24 mouse cellular contexts compared by ENCODE assay signal in genomic region chr16:11054871-11055270, GRCm38 (mm10). TPM values are rescaled to one million over a fixed set of nuclear protein-coding genes. Genes with fewer than 3 reads are reported as not detected.
DNase-seq lines count a peak whose midpoint lies in the region; ATAC-seq and TF ChIP-seq lines count a peak whose summit lies in the region.
"Had no signal": no experiment of that assay in that cellular context is flagged by ENCODE, and none has a peak within 500 bp of the region (broad histone marks: within the 10 kb centered on the region; RNA-seq: fewer than 3 reads in every experiment).

No protein-coding gene starts in this region.

- H3K9me3 ChIP-seq in embryonic facial prominence, embryonic 15.5 days (replicated peaks): no peaks in the 10 kb centered on the region
- no peaks in the 10 kb centered on the region for H3K9me3 ChIP-seq in embryonic facial prominence, embryonic 10.5 days
- H3K9me3 ChIP-seq in heart, embryonic 12.5 days (replicated peaks): no peaks in the 10 kb centered on the region
- H3K9me3 ChIP-seq in heart, embryonic 11.5 days (replicated peaks; ENCODE audit: control insufficient read depth, low read length): no peaks in the 10 kb centered on the region
- H3K9me3 ChIP-seq in lung, embryonic 14.5 days (ENCODE audit: low read depth, low read length): no peaks in the 10 kb centered on the region
- H3K9me3 ChIP-seq: forebrain, embryonic 10.5 days; limb, embryonic 10.5 days; neural tube, embryonic 15.5 days had no signal

- H3K4me2 ChIP-seq in embryonic facial prominence, embryonic 15.5 days (replicated peaks): no peak overlapping the region
- H3K4me2 ChIP-seq in heart, embryonic 12.5 days: no peak overlapping the region
- H3K4me2 ChIP-seq in heart, embryonic 11.5 days: no peak overlapping the region
- no peak overlapping the region for H3K4me2 ChIP-seq in lung, embryonic 14.5 days
- H3K4me2 ChIP-seq: neural tube, embryonic 15.5 days had no signal

- no peak overlapping the region for H3K4me3 ChIP-seq in embryonic facial prominence, embryonic 15.5 days (replicated peaks)
- no peak overlapping the region for H3K4me3 ChIP-seq in embryonic facial prominence, embryonic 10.5 days
- H3K4me3 ChIP-seq in heart, embryonic 12.5 days: no peak overlapping the region
- no peak overlapping the region for H3K4me3 ChIP-seq in heart, embryonic 11.5 days (ENCODE audit: low read depth, low read length)
- no peak overlapping the region for H3K4me3 ChIP-seq in lung, embryonic 14.5 days (ENCODE audit: low read depth, low read length)
- H3K4me3 ChIP-seq in olfactory bulb, adult 2 months (ENCODE audit: insufficient read depth, low read depth, low read length): no peak overlapping the region
- H3K4me3 ChIP-seq: forebrain, embryonic 10.5 days; limb, embryonic 10.5 days; neural tube, embryonic 15.5 days had no signal

- TF ChIP-seq POLR2A in olfactory bulb, adult 2 months (IDR thresholded peaks at IDR 0.05; ENCODE audit: insufficient read depth, low read depth, low read length): no peak

- H3K27ac ChIP-seq in embryonic facial prominence, embryonic 15.5 days (replicated peaks): no peak overlapping the region
- no peak overlapping the region for H3K27ac ChIP-seq in embryonic facial prominence, embryonic 10.5 days (replicated peaks)
- no peak overlapping the region for H3K27ac ChIP-seq in heart, embryonic 12.5 days (ENCODE audit: poor library complexity, severe bottlenecking)
- no peak overlapping the region for H3K27ac ChIP-seq in heart, embryonic 11.5 days (ENCODE audit: low read depth, low read length)
- H3K27ac ChIP-seq in lung, embryonic 14.5 days (ENCODE audit: low read depth): no peak overlapping the region
- H3K27ac ChIP-seq in olfactory bulb, adult 2 months (ENCODE audit: insufficient read depth, low read depth, low read length): peak overlapping the region; percentile 71; the same call in 1 of the 2 replicates
- H3K27ac ChIP-seq: forebrain, embryonic 10.5 days; neural tube, embryonic 15.5 days had no signal

- ATAC-seq in embryonic facial prominence, embryonic 15.5 days (ENCODE audit: insufficient number of reproducible peaks, low FRiP score, low TSS enrichment, low read depth): peak; percentile 37; the same call in 1 of the 2 replicates
- 0 out of 2 replicates have a peak, but pooled peaks have one; percentile 17 for ATAC-seq in heart, embryonic 12.5 days (ENCODE audit: insufficient number of reproducible peaks, low FRiP score)
- ATAC-seq in heart, embryonic 11.5 days (replicated peaks; ENCODE audit: insufficient number of reproducible peaks, low FRiP score, low TSS enrichment): no peak
- ATAC-seq in lung, embryonic 14.5 days (ENCODE audit: insufficient read depth): peak; percentile 25; the same call in 1 of the 2 replicates
- ATAC-seq: CD4-positive, CD25-positive, alpha-beta regulatory T cell, adult 4 months; forebrain, postnatal 0 days; hindbrain, embryonic 16.5 days; intestine, embryonic 16.5 days; midbrain, embryonic 16.5 days; Patski had no signal

- no peak overlapping the region for H3K9ac ChIP-seq in embryonic facial prominence, embryonic 15.5 days
- no peak overlapping the region for H3K9ac ChIP-seq in heart, embryonic 12.5 days
- no peak overlapping the region for H3K9ac ChIP-seq in heart, embryonic 11.5 days (ENCODE audit: low read depth, low read length)
- no peak overlapping the region for H3K9ac ChIP-seq in lung, embryonic 14.5 days
- H3K9ac ChIP-seq: forebrain, postnatal 0 days; neural tube, embryonic 15.5 days had no signal

- no peak for TF ChIP-seq CTCF in lung, embryonic 14.5 days (IDR thresholded peaks at IDR 0.05; ENCODE audit: low read depth)
- TF ChIP-seq CTCF in olfactory bulb, adult 2 months (IDR thresholded peaks at IDR 0.05; ENCODE audit: insufficient read depth, low read depth, low read length): no peak

- H3K4me1 ChIP-seq in embryonic facial prominence, embryonic 15.5 days: peaks cover 14% of the 10 kb centered on the region
- peaks cover 7% of the 10 kb centered on the region for H3K4me1 ChIP-seq in embryonic facial prominence, embryonic 10.5 days
- H3K4me1 ChIP-seq in heart, embryonic 12.5 days (replicated peaks): peaks cover 8% of the 10 kb centered on the region
- no peaks in the 10 kb centered on the region for H3K4me1 ChIP-seq in heart, embryonic 11.5 days (ENCODE audit: control insufficient read depth, insufficient read depth, low read length)
- H3K4me1 ChIP-seq in lung, embryonic 14.5 days (ENCODE audit: insufficient read depth): no peaks in the 10 kb centered on the region
- peaks cover 24% of the 10 kb centered on the region for H3K4me1 ChIP-seq in olfactory bulb, adult 2 months (ENCODE audit: control insufficient read depth, insufficient read depth, low read length)
- H3K4me1 ChIP-seq: neural tube, embryonic 15.5 days had no signal

- WGBS in embryonic facial prominence, embryonic 15.5 days: 84% methylated on average over 6 of the region's 6 CpGs
- 86% methylated on average over 6 of the region's 6 CpGs for WGBS in embryonic facial prominence, embryonic 10.5 days
- WGBS in heart, embryonic 12.5 days: 72% methylated on average over 6 of the region's 6 CpGs
- 70% methylated on average over 6 of the region's 6 CpGs for WGBS in heart, embryonic 11.5 days (ENCODE audit: insufficient replicate concordance)
- 60% methylated on average over 6 of the region's 6 CpGs for WGBS in lung, embryonic 14.5 days
- 45% methylated on average over 6 of the region's 6 CpGs for WGBS in olfactory bulb, adult 2 months

- H3K36me3 ChIP-seq in embryonic facial prominence, embryonic 15.5 days: no peaks in the 10 kb centered on the region
- no peaks in the 10 kb centered on the region for H3K36me3 ChIP-seq in embryonic facial prominence, embryonic 10.5 days (replicated peaks)
- no peaks in the 10 kb centered on the region for H3K36me3 ChIP-seq in heart, embryonic 12.5 days
- H3K36me3 ChIP-seq in heart, embryonic 11.5 days (ENCODE audit: control insufficient read depth, insufficient read depth, low read length): no peaks in the 10 kb centered on the region
- no peaks in the 10 kb centered on the region for H3K36me3 ChIP-seq in lung, embryonic 14.5 days (ENCODE audit: insufficient read depth)
- H3K36me3 ChIP-seq: forebrain, embryonic 10.5 days; limb, embryonic 10.5 days; neural tube, embryonic 15.5 days had no signal

- no peaks in the 10 kb centered on the region for H3K27me3 ChIP-seq in embryonic facial prominence, embryonic 15.5 days
- H3K27me3 ChIP-seq in embryonic facial prominence, embryonic 10.5 days (replicated peaks; ENCODE audit: low read depth, poor library complexity, severe bottlenecking): no peaks in the 10 kb centered on the region
- no peaks in the 10 kb centered on the region for H3K27me3 ChIP-seq in heart, embryonic 12.5 days (replicated peaks)
- no peaks in the 10 kb centered on the region for H3K27me3 ChIP-seq in heart, embryonic 11.5 days (ENCODE audit: control insufficient read depth, insufficient read depth, low read length)
- H3K27me3 ChIP-seq in lung, embryonic 14.5 days (ENCODE audit: insufficient read depth, low read length): no peaks in the 10 kb centered on the region
- H3K27me3 ChIP-seq: neural tube, embryonic 15.5 days; Patski had no signal

- DNase-seq in embryonic facial prominence, embryonic 10.5 days (ENCODE audit: low spot score): no peak
- DNase-seq in lung, embryonic 14.5 days: peak; percentile 15
- DNase-seq in lung, postnatal 14 days: no peak
- no peak for DNase-seq in adrenal gland, postnatal 4 days (ENCODE audit: low spot score in 2 of 2)
- DNase-seq: adrenal gland, adult 8-10 months; cerebellum, adult 9-11 months; embryo, embryonic 11 days; forebrain, postnatal 0 days; gastrocnemius, postnatal 10 days; kidney, postnatal 36 days; right cerebral cortex, postnatal 14 days; thymus, adult 2 months had no signal

RNA-seq across cellular contexts. Expression of gene Snn, which starts 5.9 kb away (rescaled TPM):
- polyA plus RNA-seq in embryonic facial prominence, embryonic 15.5 days (2015; fragmentation: Nextera tagmentation; extraction: Ambion mirVana): 43.4 and 44.4 TPM in 2 replicates
- polyA plus RNA-seq in embryonic facial prominence, embryonic 10.5 days (2016; fragmentation: Nextera tagmentation; extraction: Ambion mirVana): 56.5 and 59.5 TPM in 2 replicates
- 38.7 and 39.4 TPM in 2 replicates for polyA plus RNA-seq in heart, embryonic 12.5 days (2016; fragmentation: Nextera tagmentation; extraction: Ambion mirVana)
- polyA plus RNA-seq in heart, embryonic 11.5 days (2014; fragmentation: Nextera tagmentation; extraction: Ambion mirVana): 44.7 and 45.8 TPM in 2 replicates
- polyA plus RNA-seq in lung, embryonic 14.5 days (2014; fragmentation: Nextera tagmentation; extraction: Ambion mirVana): 56.7 and 57.7 TPM in 2 replicates
- 106 TPM in 1 of 2 replicates, not detected in the other for polyA plus RNA-seq in olfactory bulb, adult 2 months (2012; ENCODE audit: insufficient read depth, insufficient read length, low replicate concordance, missing spikeins)
- total RNA-seq in adrenal gland, postnatal 4 days (2021): 10 to 100 TPM; 30.7 to 31.1 TPM

RNA-seq across cellular contexts. Expression of gene Litaf, which starts 11.1 kb away (rescaled TPM):
- polyA plus RNA-seq in embryonic facial prominence, embryonic 15.5 days (2015; fragmentation: Nextera tagmentation; extraction: Ambion mirVana): 107 and 110 TPM in 2 replicates
- 97.3 and 115 TPM in 2 replicates for polyA plus RNA-seq in embryonic facial prominence, embryonic 10.5 days (2016; fragmentation: Nextera tagmentation; extraction: Ambion mirVana)
- polyA plus RNA-seq in heart, embryonic 12.5 days (2016; fragmentation: Nextera tagmentation; extraction: Ambion mirVana): 63.6 and 64.5 TPM in 2 replicates
- polyA plus RNA-seq in heart, embryonic 11.5 days (2014; fragmentation: Nextera tagmentation; extraction: Ambion mirVana): 61.6 and 63.8 TPM in 2 replicates
- polyA plus RNA-seq in lung, embryonic 14.5 days (2014; fragmentation: Nextera tagmentation; extraction: Ambion mirVana): 112 and 116 TPM in 2 replicates
- not detected in 2 replicates for polyA plus RNA-seq in olfactory bulb, adult 2 months (2012; ENCODE audit: insufficient read depth, insufficient read length, low replicate concordance, missing spikeins)
- total RNA-seq in adrenal gland, postnatal 4 days (2021): 10 to 100 TPM; 62.0 to 67.0 TPM
